Mouse (Mus musculus) 3T3-L1 (cell line): ENCODE results near the gene Ccdc148.

Experiments
- DNase-seq: peaks from one replicate; pipeline ENCODE4 v3.0.0-alpha.2; 2015; ENCODE audit warnings: low read depth, low spot score

Gene Ccdc148

DNA sequence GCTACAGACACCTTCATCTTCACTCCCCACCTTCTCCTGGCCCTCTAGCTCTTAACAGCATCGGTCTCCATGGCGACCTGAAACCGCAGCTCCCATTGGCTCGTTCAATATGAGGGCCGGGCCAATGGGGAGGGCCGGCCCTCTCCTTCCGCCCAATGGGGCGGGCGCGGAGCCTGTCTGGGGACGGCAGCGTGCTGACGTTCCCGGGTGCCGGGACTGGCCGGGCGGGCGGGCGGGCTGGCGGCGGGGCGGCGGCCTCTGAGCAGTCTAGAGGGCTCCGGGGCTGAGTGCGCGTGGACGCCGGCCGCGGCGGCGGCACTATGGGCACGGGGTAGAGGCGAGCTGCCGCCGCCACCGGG, at the start of gene Ccdc148, which contains the start of gene Pkp4:
TSS of gene Ccdc148 (minus strand) at position 79 of the 359 bp plus-strand sequence.
TSS of gene Pkp4 (plus strand) at position 246 of the 359 bp plus-strand sequence.
- peak; percentile 98 for DNase-seq

DNA sequence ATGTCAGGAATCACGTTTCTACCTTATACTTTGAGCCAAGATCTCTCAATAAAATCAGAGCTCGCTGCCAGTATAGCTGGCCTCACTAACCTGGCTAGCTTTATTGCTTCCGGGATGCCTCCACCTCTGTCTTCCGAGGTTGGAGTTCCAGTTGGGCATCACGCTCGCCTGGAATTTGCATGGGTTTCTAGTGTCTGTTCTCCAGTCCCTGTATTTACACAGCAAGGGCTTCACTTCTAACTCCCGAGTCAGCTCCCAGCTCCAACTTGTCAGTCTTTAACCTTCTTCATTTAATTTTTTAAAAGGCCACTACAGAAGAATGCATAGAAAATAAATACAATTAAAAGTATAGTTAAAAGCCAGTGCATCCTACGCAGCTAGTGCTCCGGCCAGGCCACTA, 47.8 kb upstream of the Ccdc148 start:
- no peak for DNase-seq

GRCm38 (mm10) chr2:59207725-59208124, 47.2 kb upstream of the Ccdc148 start:
- DNase-seq = no peak

GRCm38 (mm10) chr2:59207240-59207639, 46.8 kb upstream of the Ccdc148 start:
- DNase-seq = peak; percentile 46

DNA sequence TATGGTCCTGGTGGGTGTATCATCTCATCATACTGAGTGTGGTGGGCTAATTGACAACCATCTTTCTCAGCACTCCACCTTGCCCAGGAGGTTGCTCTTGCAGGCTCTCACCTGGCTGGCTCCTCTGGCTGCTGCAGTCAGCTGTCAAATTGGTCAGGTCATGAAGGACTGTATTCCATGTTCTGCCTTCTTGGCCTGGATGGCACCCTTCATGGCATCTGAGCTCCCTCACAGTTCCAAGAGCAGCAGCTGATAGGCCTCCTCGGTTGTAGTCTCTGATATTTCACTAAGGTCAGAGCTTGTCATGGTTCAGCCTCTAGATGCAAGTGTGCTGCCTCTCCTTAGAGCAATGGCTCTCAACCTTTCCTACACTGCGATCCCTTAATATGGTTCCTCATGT, 45.7 kb upstream of the Ccdc148 start:
- no peak for DNase-seq

GRCm38 (mm10) chr2:59205092-59205491, 44.6 kb upstream of the Ccdc148 start:
- DNase-seq = no peak

GRCm38 (mm10) chr2:59203627-59204425, 43.3 kb upstream of the Ccdc148 start:
- DNase-seq = no peak

DNA sequence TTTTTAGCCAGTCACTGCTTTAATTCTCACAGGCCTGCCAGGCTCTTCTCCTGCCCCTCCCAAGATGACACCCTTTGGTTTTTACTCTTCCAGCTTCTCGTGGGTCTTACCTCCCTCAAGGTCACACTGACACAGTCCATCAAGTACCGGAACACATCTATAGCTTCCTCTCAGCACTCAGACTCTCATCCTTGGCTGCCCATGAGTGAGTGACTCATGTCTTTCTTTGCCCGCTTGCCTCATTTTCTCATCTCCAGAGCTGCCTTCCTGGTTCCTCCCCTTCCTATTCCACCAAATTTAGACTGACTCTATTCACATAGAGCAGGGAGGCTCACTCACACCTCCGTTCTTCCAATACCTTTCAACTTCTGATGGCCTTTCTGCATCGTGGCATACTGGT, 42.4 kb upstream of the Ccdc148 start:
- peak; percentile 52 for DNase-seq

DNA sequence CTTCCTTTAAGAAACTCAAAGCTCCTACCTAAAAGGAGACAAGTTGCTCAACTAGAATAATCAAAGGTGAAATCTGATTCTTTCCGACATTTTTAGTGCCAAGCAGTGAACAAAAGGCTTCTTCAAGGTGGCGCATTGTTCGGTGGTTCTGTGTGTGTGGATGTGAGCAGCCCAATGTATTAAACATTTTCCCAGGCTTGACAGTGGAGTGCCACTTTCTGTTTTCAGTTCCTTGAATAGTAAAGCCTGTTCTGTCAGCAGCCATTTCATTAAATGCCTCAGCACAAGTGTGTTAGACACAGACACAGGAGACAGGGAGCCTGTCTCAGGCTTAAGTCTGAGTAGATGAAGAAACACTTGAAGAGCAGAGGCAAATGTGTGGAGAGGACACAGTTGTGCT, 40.0 kb upstream of the Ccdc148 start:
- DNase-seq = no peak

DNA sequence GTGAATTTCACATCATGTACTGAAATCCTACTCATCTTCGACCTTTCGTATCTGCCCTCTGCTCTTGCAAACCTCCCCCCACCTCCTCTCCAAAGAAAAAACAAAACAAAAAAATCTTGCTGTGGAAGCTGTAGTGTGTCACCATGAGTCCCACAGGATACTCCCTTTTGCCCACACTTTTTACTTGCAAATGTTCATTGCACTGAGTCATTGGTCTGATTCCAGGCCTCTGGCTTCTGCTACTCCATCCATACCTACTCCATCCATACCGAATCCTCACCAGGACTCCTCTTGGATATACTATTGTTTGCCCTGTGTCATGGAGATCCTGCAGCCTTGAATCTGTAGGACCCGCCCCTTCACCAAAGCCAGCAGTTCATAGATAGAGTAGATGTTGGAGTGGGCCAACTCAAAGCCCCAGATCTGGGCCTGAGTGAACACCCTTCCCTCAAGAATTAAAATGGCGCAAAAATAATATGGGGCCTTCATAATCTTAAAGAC, 39.0 kb upstream of the Ccdc148 start:
- peak; percentile 69 for DNase-seq

DNA sequence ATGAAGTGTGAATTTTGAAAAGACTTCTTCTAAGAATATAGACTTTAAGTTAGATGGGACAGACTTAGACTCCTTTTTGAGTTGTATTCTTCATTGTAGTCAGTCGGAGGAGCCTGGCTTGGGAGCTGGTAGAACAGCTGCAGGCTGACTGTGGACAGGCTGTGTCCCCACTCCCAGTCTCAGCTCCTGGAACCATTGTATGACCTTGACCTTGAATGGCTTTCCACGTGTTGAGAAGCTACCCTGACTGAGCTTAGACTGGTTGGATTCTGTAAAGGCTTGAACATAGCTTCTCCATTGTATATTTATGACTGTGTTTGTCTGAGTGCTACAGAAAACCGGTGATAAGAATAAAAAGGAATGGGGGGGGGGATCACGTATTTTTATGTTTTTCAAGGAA, 36.7 kb upstream of the Ccdc148 start:
- DNase-seq = no peak

- peak; percentile 63 for DNase-seq
Observed at GRCm38 (mm10) chr2:59193117-59193516, 32.6 kb upstream of the Ccdc148 start.

DNA sequence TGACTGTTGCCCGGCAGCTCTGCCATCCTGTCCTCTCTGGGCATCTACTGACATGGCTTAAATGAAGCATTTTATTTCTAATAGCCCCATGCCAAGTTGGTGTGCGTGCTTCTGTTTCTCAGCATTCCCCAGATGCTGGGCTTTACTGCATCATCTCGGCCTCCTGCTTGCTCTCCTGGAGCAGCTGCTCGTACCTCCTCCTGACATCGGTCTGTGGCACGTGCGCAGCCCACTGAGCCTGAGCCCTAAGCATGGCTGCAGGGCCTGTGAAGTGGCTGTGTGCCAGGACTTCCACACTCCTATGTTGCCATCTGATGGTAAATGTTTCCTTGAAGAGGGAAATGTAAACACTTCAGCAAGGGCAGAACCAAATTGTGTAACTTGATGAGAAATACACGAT, 31.0 kb upstream of the Ccdc148 start:
- no peak for DNase-seq

DNA sequence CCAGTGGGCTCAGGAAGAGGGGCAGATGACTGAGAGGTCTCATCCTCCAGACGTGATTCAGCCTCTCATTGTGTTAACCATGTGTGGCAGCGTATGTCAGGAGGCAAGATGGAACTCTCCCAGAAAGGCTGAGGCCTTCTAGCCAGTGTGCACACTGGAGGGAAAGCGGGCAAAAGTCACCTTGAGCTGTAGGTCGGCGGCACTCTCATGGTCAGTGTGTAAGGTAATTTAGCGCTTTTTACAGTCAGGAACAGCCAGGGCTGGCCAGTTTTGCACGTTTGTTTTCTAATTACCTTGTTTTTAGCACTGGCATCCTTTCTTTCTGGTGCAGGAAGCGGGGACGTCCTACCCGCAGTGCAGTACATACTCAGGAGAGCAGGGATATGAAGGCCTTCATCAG, 29.7 kb upstream of the Ccdc148 start:
- no peak for DNase-seq

- DNase-seq = no peak
Observed at GRCm38 (mm10) chr2:59189661-59190185, 29.2 kb upstream of the Ccdc148 start.

DNA sequence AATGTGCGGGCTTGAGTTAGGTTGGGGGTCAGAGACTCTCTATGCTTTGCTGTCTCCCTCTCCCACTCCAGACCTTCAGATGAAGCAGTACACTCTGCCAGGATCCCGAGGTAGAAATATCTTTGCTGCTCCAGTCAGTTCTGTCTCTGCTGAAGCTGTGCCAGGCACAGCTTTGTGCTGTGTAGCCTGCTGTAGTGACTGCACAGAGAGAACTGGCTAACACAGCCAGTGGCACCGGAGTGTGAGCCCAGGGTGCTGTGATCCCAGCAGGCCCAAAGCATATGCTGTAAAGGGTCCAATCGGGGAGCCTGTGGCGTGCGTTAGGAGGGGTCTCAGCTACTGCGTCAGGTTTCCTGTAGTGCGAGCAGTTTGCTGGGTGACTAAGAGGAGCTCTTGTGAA, 27.8 kb upstream of the Ccdc148 start:
- DNase-seq = no peak

GRCm38 (mm10) chr2:59186966-59187365, 26.5 kb upstream of the Ccdc148 start:
- no peak for DNase-seq

GRCm38 (mm10) chr2:59186122-59186521, 25.6 kb upstream of the Ccdc148 start:
- DNase-seq = no peak

DNA sequence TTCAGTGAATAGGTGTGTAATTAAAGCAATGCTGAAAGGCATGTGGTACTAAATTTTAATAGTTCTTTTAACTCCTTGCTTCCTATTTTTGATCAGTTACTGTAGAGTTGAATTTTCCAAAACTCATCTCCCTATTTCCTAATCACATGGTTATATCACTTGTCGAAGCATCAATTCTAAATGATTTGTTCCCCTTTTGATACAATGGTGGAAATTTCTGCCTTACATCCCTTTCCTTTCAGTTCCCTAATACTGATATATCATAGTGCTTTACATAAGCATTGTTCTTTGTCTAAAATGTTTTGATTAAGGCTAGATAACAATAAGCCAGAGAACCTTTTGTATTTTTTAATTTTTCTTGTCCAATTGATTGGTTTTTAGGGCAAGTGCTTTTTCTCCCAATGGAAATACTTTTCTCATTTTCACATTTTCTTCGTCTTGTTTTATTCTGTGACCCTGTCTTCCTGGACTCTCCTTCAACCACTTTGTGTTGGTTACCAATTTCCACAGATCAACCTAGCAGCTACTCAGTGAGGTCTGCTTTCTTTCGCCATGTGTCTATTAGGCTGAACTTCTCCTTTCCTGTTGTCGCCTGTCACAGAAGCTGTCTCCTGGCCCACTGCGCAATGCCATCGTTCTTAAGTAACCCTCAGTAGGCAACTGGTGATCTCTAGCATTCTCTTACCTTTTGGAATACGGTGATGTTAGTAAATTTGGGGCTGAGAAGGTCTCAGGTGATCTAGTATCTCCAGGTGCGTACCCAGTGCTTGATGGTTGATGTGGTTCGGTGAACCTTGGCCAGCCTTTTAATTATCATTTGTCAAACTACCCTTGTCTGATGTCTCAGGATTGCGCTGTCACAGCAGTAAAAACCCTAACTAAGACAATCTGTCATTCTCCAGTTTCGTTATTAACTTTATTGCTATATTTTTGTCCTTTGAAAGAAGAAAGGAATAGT, 23.9 kb upstream of the Ccdc148 start:
- no peak for DNase-seq

GRCm38 (mm10) chr2:59183541-59183940, 23.1 kb upstream of the Ccdc148 start:
- DNase-seq = no peak

GRCm38 (mm10) chr2:59181321-59182113, 21.0 kb upstream of the Ccdc148 start:
- no peak for DNase-seq
